Mouse (Mus musculus) liver, postnatal 0 days (tissue): ENCODE results near the gene Tshz2.

Experiments
- CTCF ChIP-seq: sonication (generic); IDR thresholded peaks from 2 replicates; pipeline ENCODE4 v1.5.1; 2016; ENCODE audit warnings: antibody characterized with exemption, low read depth
- EP300 ChIP-seq: IDR thresholded peaks from 2 replicates; pipeline ENCODE4 v1.6.1; 2016; ENCODE audit warnings: antibody characterized with exemption, low read depth, mild to moderate bottlenecking

DNA sequence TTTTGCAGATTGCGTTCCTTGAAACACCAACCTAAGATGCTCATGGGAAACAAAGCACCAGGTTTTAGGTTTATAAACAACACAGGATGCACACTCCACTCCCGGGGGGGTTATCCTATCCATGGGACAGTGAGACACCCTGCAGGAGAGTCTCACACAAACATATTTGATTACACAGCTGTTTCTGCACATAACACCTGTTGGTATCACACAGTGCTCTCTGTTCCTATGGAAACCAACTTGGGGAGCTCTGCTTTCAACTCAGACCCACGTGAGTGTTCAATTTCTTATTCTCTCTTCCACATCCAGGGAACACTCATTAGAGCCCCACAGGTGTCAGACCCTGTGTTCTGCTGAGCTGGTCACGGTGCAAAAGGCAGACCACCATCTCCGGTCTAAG lies 390.1 kb downstream of the Tshz2 start:
- TF ChIP-seq CTCF (no peak), EP300 (no peak)
